Mouse (Mus musculus) small intestine, adult 2 months (tissue): ENCODE results near the gene Caml. TPM values are rescaled to one million over a fixed set of nuclear protein-coding genes. Genes with fewer than 3 reads are reported as not detected.
"Not testable (repeated sequence)": the region's sequence is repeated elsewhere in the genome, so short reads cannot be mapped to it uniquely, and the experiment has no call there.

Experiments used
- H3K27ac ChIP-seq: fragments of 200-500 bp; 2 replicates; pipeline ENCODE4 v1.5.1; 2012; ENCODE audit warnings: low read depth, low read length, control low read depth, inconsistent platforms; ENCODE audit not compliant: insufficient read depth
- H3K27me3 ChIP-seq: fragments of 200-500 bp; 2 replicates; pipeline ENCODE4 v1.6.1; 2012; ENCODE audit warnings: mild to moderate bottlenecking, moderate library complexity, low read length, inconsistent platforms; ENCODE audit not compliant: control insufficient read depth, insufficient read depth
- H3K36me3 ChIP-seq: fragments of 200-500 bp; 2 replicates; pipeline ENCODE4 v1.6.1; 2012; ENCODE audit warnings: mild to moderate bottlenecking, low read length, control low read depth, inconsistent platforms; ENCODE audit not compliant: control insufficient read depth, insufficient read depth
- H3K4me1 ChIP-seq: fragments of 200-500 bp; 2 replicates; pipeline ENCODE4 v1.6.1; 2012; ENCODE audit warnings: low read length, inconsistent platforms, mixed read lengths; ENCODE audit not compliant: control insufficient read depth, insufficient read depth, insufficient read length
- H3K4me3 ChIP-seq: fragments of 200-500 bp; 2 replicates; pipeline ENCODE4 v1.5.1; 2012; ENCODE audit warnings: low read depth, mild to moderate bottlenecking, control low read depth, inconsistent platforms, low read length, moderate library complexity
- CTCF ChIP-seq: fragments of 200-500 bp; IDR thresholded peaks from 2 replicates; pipeline ENCODE4 v1.5.1; 2012; ENCODE audit warnings: low read depth, mild to moderate bottlenecking, control low read depth, inconsistent platforms, low read length, moderate library complexity, mixed read lengths; ENCODE audit not compliant: insufficient replicate concordance, insufficient read length; ENCODE audit errors: extremely low read depth
- POLR2A ChIP-seq: fragments of 200-500 bp; IDR thresholded peaks from 2 replicates; pipeline ENCODE4 v1.6.1; 2012; ENCODE audit warnings: low read depth, mild to moderate bottlenecking, control low read depth, inconsistent platforms, low read length, moderate library complexity
- WGBS: fragments of 180-500 bp; shearing (Covaris S2); methylation state at CpG from one replicate; pipeline ENCODE4 v1.1.7; 2018; 5-methylcytosine and 5-hydroxymethylcytosine counted together
- polyA plus RNA-seq: library from polyadenylated mRNA; depleted of rRNA; stranded (reverse); fragments of >200 nt; gene quantifications from 2 replicates; pipeline ENCODE4 v1.2.3, GENCODE M21; 2012; rRNA removed

Caml gene
- 3.8 and 5.7 TPM in 2 replicates for polyA plus RNA-seq

DNA sequence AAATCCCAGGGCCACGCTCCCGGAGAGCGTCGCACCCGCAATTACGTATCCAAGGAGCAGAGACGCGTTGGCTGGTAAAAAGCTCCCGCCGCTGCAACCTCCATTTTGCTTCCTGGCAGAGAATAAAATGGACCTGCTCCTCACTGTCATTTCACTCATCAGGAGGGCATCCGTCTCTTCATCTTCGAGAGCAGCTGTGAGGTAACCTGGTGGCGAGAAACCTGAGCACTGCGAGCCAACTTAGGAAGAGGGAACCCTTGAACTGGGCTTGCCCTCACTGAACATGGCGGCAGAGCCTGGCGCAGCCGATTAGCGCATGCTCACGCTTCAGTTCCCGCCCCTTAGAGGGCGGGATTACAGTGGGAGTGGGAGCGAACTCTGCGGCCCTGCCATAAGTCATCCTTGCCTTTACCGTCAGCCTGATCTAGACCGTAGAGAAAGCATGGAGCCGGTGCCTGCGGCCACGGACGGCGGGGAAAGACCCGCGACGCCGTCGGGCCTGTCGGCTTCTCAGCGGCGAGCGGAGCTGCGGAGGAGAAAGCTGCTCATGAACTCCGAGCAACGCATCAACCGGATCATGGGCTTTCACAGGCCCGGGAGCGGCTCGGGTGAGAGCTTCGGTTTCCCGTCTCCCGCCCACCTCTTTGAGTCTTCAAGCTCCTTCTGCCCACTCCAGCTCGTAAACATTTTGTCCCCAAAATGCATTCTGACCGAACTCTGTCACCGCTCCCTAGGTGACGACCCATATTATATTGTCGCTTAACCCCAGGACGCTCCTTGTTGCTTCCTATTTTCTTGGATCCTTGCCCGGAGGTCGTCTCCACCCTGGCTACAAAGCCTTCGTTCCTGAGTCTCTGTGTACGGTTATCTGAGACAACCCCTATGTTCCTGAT is at the start of gene Caml:
TSS of gene Caml (plus strand) at position 357 of the 893 bp plus-strand sequence.
- H3K4me1 ChIP-seq = peaks cover 3% of the 10 kb centered on the region; the same call in 1 of the 2 replicates
- peak within 1 kb of the TSS; percentile 61 for H3K27ac ChIP-seq
- H3K36me3 ChIP-seq = no peaks in the 10 kb centered on the region; the same call in 1 of the 2 replicates
- WGBS = under 1% methylated on average over 59 of the region's 59 CpGs
- TF ChIP-seq POLR2A (peak; percentile 85), CTCF (no peak)
- peak within 1 kb of the TSS; percentile 82 for H3K4me3 ChIP-seq
- H3K27me3 ChIP-seq = no peaks in the 10 kb centered on the region

DNA sequence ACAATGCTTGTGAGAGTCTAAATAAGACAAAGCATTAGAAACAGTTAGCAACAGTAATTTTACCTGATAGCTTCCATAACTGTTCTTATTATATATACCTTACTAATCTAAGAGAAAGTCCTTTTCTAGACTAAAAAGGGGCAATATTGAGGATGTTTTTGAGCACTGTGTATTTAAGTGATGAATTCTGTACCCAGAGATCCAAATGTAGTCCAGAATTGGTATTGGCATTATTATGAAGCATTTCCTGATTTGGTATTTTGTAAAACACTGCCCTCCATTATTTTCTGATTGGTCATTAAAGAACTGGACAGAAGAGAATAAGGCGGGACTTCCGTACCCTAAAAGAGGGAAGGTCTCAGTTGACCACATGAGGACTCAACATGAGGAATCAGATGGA is 49.4 kb upstream of the Caml start, which contains the start of gene Tmed9:
TSS of gene Tmed9 (plus strand) at position 301 of the 400 bp plus-strand sequence.
- TF ChIP-seq CTCF (no peak), POLR2A (no peak)
- 96% methylated on average over 2 of the region's 2 CpGs for WGBS
- no peak within 1 kb of the TSS for H3K4me3 ChIP-seq
- no peaks in the 10 kb centered on the region for H3K36me3 ChIP-seq
- no peaks in the 10 kb centered on the region for H3K27me3 ChIP-seq
- H3K27ac ChIP-seq = no peak within 1 kb of the TSS
- H3K4me1 ChIP-seq = peaks cover 2% of the 10 kb centered on the region; the same call in 1 of the 2 replicates

DNA sequence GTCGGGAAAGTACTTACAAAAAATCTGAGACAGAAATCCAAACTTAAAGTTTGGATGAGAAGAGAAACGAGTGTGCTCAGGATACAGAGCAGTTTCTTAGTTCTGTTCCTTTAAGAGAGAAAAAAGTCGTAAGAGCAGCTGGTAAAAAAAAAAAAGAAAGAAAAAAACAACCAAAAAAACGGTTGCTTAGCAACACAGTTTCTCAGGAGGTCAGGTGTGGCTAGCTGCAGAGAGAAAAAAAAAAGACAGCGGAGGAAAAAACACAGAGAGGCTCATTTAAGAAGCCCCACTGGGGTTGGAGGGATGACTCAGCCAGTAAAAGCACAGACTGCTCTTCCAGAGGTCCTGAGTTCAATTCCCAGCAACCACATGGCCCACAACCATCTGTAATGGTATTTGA is 48.5 kb upstream of the Caml start:
- no peaks in the 10 kb centered on the region for H3K36me3 ChIP-seq
- H3K27ac ChIP-seq = no peak overlapping the region
- no peaks in the 10 kb centered on the region for H3K27me3 ChIP-seq
- H3K4me1 ChIP-seq = peaks cover 1% of the 10 kb centered on the region; the same call in 1 of the 2 replicates
- no peak overlapping the region for H3K4me3 ChIP-seq
- WGBS = 65% methylated on average over 5 of the region's 5 CpGs
- TF ChIP-seq POLR2A = no peak

DNA sequence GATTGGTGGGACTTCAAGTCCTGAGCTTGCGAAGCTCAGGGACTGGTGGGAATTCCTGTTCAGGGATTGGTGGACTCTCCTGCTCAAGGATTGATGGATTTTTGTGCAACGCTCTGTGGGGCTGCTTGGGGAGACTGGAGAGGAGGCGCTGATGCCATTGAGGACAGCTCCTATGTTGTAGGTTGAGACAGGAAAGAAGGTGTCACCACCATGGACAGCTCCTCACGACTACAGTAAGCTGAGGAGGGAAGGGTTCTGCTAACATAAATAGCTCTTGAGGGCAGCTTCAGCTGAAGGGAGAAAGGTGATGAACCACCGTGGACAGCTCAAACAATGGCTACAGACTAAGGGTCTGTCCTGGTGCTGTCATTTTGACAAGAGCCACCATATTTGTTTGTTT is 46.9 kb upstream of the Caml start:
- WGBS = 52% methylated on average over 5 of the region's 5 CpGs

DNA sequence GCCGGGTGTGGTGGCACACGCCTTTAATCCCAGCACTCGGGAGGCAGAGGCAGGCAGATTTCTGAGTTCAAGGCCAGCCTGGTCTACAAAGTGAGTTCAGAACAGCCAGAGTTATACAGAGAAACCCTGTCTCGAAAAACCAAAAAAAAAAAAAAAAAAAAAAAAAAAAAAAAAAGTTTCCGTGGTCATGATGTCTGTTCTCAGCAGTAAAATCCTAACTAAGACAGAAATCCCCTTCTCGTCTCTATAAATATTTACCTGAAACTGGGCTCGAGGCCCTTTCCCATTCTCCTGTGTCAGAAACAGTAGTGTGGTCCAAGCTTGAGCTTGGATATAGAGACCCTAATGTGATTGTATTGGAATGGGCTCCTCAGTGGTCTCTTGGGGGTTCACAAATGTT is 45.9 kb upstream of the Caml start:
- H3K4me3 ChIP-seq, H3K36me3 ChIP-seq, H3K4me1 ChIP-seq, H3K27me3 ChIP-seq, H3K27ac ChIP-seq: not testable (repeated sequence)
- 74% methylated on average over 7 of the region's 7 CpGs for WGBS

More for the DNA sequence above, 46.9 kb upstream of the Caml start:
- no peak overlapping the region for H3K27ac ChIP-seq
- no peaks in the 10 kb centered on the region for H3K4me1 ChIP-seq
- no peaks in the 10 kb centered on the region for H3K36me3 ChIP-seq
- no peak overlapping the region for H3K4me3 ChIP-seq
- TF ChIP-seq CTCF (no peak), POLR2A (no peak)
- H3K27me3 ChIP-seq = no peaks in the 10 kb centered on the region

DNA sequence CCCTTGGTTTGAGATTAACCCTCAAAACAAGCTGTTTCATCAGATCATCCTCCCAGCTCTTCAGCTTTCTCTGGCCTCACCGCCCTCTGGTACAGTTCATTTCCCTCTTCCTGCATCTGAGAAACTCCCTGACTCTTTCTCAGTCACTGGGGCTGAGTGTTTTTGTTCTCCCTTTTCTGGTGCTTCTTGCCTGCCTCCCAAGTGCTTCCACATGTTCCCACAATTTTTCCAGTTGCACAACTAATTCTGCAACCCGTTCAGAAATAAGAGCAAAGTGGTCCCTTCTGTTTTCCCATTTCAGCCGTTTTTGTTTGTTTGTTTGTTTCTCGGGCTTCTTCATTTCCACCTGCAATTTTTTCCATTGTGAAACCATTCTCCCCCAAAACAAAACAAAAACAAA is 44.7 kb upstream of the Caml start:
- H3K4me3 ChIP-seq = no peak overlapping the region
- no peak for TF ChIP-seq POLR2A
- TF ChIP-seq CTCF = no peak
- WGBS = 78% methylated on average over 4 of the region's 4 CpGs
- H3K27ac ChIP-seq = no peak overlapping the region
- H3K36me3 ChIP-seq = no peaks in the 10 kb centered on the region
- H3K4me1 ChIP-seq = no peaks in the 10 kb centered on the region
- H3K27me3 ChIP-seq = no peaks in the 10 kb centered on the region

DNA sequence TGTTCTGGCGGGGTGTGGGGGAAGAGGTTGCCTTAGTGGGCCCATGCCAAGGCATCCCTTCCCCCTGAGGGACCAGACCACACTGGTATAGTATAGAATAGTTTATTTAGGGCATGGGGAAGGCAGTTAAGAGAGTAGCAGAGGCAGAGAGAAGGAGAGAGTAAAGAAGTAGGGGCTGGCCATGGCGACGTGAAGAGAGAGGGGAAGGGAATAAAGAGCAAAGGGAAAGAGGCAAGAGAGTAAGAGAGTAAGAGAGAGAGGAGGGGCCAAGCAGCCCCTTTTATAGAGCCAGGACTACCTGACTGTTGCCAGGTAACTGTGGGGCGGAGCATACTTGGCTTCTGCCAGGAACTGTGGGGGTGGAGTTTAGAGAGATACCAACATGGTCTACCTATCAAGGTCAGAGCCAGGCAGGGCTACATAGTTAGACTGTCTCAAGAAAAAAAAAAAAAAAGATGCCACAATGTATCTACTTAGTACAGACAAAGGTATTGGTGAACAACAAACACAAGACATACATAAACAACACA is 30.8 kb upstream of the Caml start:
- TF ChIP-seq POLR2A (no peak), CTCF (no peak)
- no peak overlapping the region for H3K27ac ChIP-seq
- 71% methylated on average over 4 of the region's 4 CpGs for WGBS
- H3K4me3 ChIP-seq = no peak overlapping the region
- no peaks in the 10 kb centered on the region for H3K27me3 ChIP-seq
- H3K36me3 ChIP-seq = peaks cover 24% of the 10 kb centered on the region
- H3K4me1 ChIP-seq = no peaks in the 10 kb centered on the region; the same call in 1 of the 2 replicates
